Mouse (Mus musculus) MEL (cell line): ENCODE measurements around the gene Kxd1. TPM values are rescaled to one million over a fixed set of nuclear protein-coding genes. Genes with fewer than 3 reads are reported as not detected.

Experiments
- DNase-seq: peaks from one replicate; pipeline ENCODE4 v3.0.0; 2011; ENCODE audit warnings: low read depth, low spot score
- H3K27ac ChIP-seq: 2 replicates; pipeline ENCODE4 v1.5.1; 2012; ENCODE audit warnings: low read depth, mild to moderate bottlenecking, control low read depth, low read length, moderate library complexity; ENCODE audit not compliant: control insufficient read depth
- H3K27me3 ChIP-seq, 2 experiments: fragments of 150-350 bp in 1 of 2; sonication (generic) in 1 of 2; 2 replicates each; pipeline ENCODE4 v1.6.1; 2012; ENCODE audit warnings: low read length in 2 of 2, mild to moderate bottlenecking in 2 of 2, improper control_type of control experiment in 1 of 2, moderate library complexity in 1 of 2; ENCODE audit not compliant: insufficient read depth in 2 of 2, control insufficient read depth in 1 of 2
- H3K36me3 ChIP-seq, 2 experiments: 2 replicates each; pipeline ENCODE4 v1.6.1; 2012 to 2014; ENCODE audit warnings: low read length in 2 of 2, improper control_type of control experiment in 1 of 2, inconsistent platforms in 1 of 2, mild to moderate bottlenecking in 1 of 2; ENCODE audit not compliant: insufficient read depth in 2 of 2, control insufficient read depth in 1 of 2
- H3K4me1 ChIP-seq, 2 experiments: fragments of 150-350 bp in 1 of 2; sonication (generic) in 1 of 2; 2 replicates each; pipeline ENCODE4 v1.6.1; 2012; ENCODE audit warnings: low read length in 2 of 2, improper control_type of control experiment in 1 of 2, mild to moderate bottlenecking in 1 of 2; ENCODE audit not compliant: insufficient read depth in 2 of 2, control insufficient read depth in 1 of 2
- H3K4me3 ChIP-seq, 2 experiments: fragments of 150-350 bp in 1 of 2; sonication (generic) in 1 of 2; 2 replicates each; pipeline ENCODE4 v1.5.1; 2012; ENCODE audit warnings: low read depth in 2 of 2, low read length in 2 of 2, mild to moderate bottlenecking in 2 of 2, moderate library complexity in 2 of 2, control low read depth in 1 of 2, improper control_type of control experiment in 1 of 2; ENCODE audit not compliant: control insufficient read depth in 1 of 2, insufficient read depth in 1 of 2
- H3K79me2 ChIP-seq: 2 replicates; pipeline ENCODE4 v1.6.1; 2012; ENCODE audit warnings: mild to moderate bottlenecking, low read length, moderate library complexity; ENCODE audit not compliant: control insufficient read depth, poor library complexity, insufficient read depth
- H3K9ac ChIP-seq: 2 replicates; pipeline ENCODE4 v1.6.1; 2012; ENCODE audit warnings: low read depth, mild to moderate bottlenecking, control low read depth, low read length, moderate library complexity; ENCODE audit not compliant: control insufficient read depth, poor library complexity, severe bottlenecking
- H3K9me3 ChIP-seq: fragments of 150-350 bp; sonication (generic); replicated peaks from 2 replicates; pipeline ENCODE4 v1.6.1; 2012; ENCODE audit warnings: mild to moderate bottlenecking, low read length, improper control_type of control experiment, moderate library complexity; ENCODE audit not compliant: insufficient read depth
- CHD1 ChIP-seq: IDR thresholded peaks from 2 replicates; pipeline ENCODE4 v1.6.1; 2012; ENCODE audit warnings: low read depth, mild to moderate bottlenecking, inconsistent platforms, low read length, improper control_type of control experiment
- CHD2 ChIP-seq: IDR thresholded peaks from 2 replicates; pipeline ENCODE4 v1.6.1; 2011; ENCODE audit warnings: low read length, improper control_type of control experiment
- ELF1 ChIP-seq: IDR thresholded peaks from 2 replicates; pipeline ENCODE4 v1.6.1; 2014; ENCODE audit warnings: low read depth, mild to moderate bottlenecking, inconsistent platforms, low read length, improper control_type of control experiment, moderate library complexity
- EP300 ChIP-seq, 2 experiments: IDR thresholded peaks; 2 replicates each; pipeline ENCODE4 v1.6.1; 2011; ENCODE audit warnings: improper control_type of control experiment in 2 of 2, low read length in 2 of 2, low read depth in 1 of 2, mild to moderate bottlenecking in 1 of 2
- ETS1 ChIP-seq: IDR thresholded peaks from 2 replicates; pipeline ENCODE4 v1.6.1; 2012; ENCODE audit warnings: low read depth, mild to moderate bottlenecking, inconsistent platforms, low read length, improper control_type of control experiment, moderate library complexity
- GATA1 ChIP-seq: IDR thresholded peaks from 2 replicates; pipeline ENCODE4 v1.6.1; 2011; ENCODE audit warnings: low read depth, low read length, improper control_type of control experiment
- HCFC1 ChIP-seq: IDR thresholded peaks from 2 replicates; pipeline ENCODE4 v1.6.1; 2012; ENCODE audit warnings: low read depth, mild to moderate bottlenecking, inconsistent platforms, low read length, improper control_type of control experiment, moderate library complexity
- KAT2A ChIP-seq: conservative IDR thresholded peaks from 2 replicates; pipeline ENCODE4 v1.6.1; 2012; ENCODE audit warnings: low read depth, low read length, improper control_type of control experiment, inconsistent platforms
- MXI1 ChIP-seq: IDR thresholded peaks from 2 replicates; pipeline ENCODE4 v1.6.1; 2011; ENCODE audit warnings: mild to moderate bottlenecking, low read depth, low read length, improper control_type of control experiment
- MYB ChIP-seq: IDR thresholded peaks from 2 replicates; pipeline ENCODE4 v1.6.1; 2011; ENCODE audit warnings: mild to moderate bottlenecking, low read depth, low read length, improper control_type of control experiment
- MYC ChIP-seq: IDR thresholded peaks from 2 replicates; pipeline ENCODE4 v1.6.1; 2011; ENCODE audit warnings: low read depth, mild to moderate bottlenecking, low read length, improper control_type of control experiment, moderate library complexity
- NELFE ChIP-seq: IDR thresholded peaks from 2 replicates; pipeline ENCODE4 v1.6.1; 2011; ENCODE audit warnings: low read depth, low read length, improper control_type of control experiment
- RAD21 ChIP-seq: IDR thresholded peaks from 2 replicates; pipeline ENCODE4 v1.6.1; 2011; ENCODE audit warnings: mild to moderate bottlenecking, low read depth, low read length, improper control_type of control experiment
- SIN3A ChIP-seq: IDR thresholded peaks from 2 replicates; pipeline ENCODE4 v1.6.1; 2012; ENCODE audit warnings: low read length, improper control_type of control experiment, inconsistent platforms
- SMC3 ChIP-seq: IDR thresholded peaks from 2 replicates; pipeline ENCODE4 v1.6.1; 2011; ENCODE audit warnings: low read depth, low read length, improper control_type of control experiment
- TAL1 ChIP-seq: IDR thresholded peaks from 2 replicates; pipeline ENCODE4 v1.6.1; 2012; ENCODE audit warnings: mild to moderate bottlenecking, inconsistent platforms, low read length, moderate library complexity, mixed read lengths
- TBP ChIP-seq: IDR thresholded peaks from 2 replicates; pipeline ENCODE4 v1.8.0; 2011; ENCODE audit warnings: low read depth, low read length, improper control_type of control experiment
- TCF12 ChIP-seq: IDR thresholded peaks from 2 replicates; pipeline ENCODE4 v1.6.1; 2014; ENCODE audit warnings: low read depth, mild to moderate bottlenecking, inconsistent platforms, low read length, improper control_type of control experiment, moderate library complexity
- USF1 ChIP-seq: IDR thresholded peaks from 2 replicates; pipeline ENCODE4 v1.6.1; 2014; ENCODE audit warnings: low read depth, mild to moderate bottlenecking, inconsistent platforms, low read length, improper control_type of control experiment, moderate library complexity
- USF2 ChIP-seq, 2 experiments: IDR thresholded peaks; 2 replicates each; pipeline ENCODE4 v1.6.1; 2011 to 2012; ENCODE audit warnings: improper control_type of control experiment in 2 of 2, low read length in 2 of 2, borderline replicate concordance in 1 of 2, inconsistent platforms in 1 of 2, low read depth in 1 of 2, mild to moderate bottlenecking in 1 of 2; ENCODE audit not compliant: insufficient read depth in 1 of 2
- ZKSCAN1 ChIP-seq: IDR thresholded peaks from 2 replicates; pipeline ENCODE4 v1.6.1; 2012; ENCODE audit warnings: low read depth, mild to moderate bottlenecking, inconsistent platforms, low read length, improper control_type of control experiment, moderate library complexity
- ZMIZ1 ChIP-seq: IDR thresholded peaks from 2 replicates; pipeline ENCODE4 v1.6.1; 2012; ENCODE audit warnings: low read depth, mild to moderate bottlenecking, inconsistent platforms, low read length, improper control_type of control experiment, moderate library complexity
- polyA plus RNA-seq, 2 experiments: library from polyadenylated mRNA; stranded (reverse) in 1 of 2; unstranded in 1 of 2; fragments of >175 nt in 1 of 2; fragments of >200 nt in 1 of 2; gene quantifications; 2 replicates each; pipeline versions ENCODE4 v1.2.1 to v1.2.4; 2012; ENCODE audit warnings: low replicate concordance in 2 of 2, low read depth in 1 of 2; ENCODE audit not compliant: insufficient read length in 2 of 2, insufficient read depth in 1 of 2, missing spikeins in 1 of 2
- total RNA-seq: library from RNA; depleted of rRNA; stranded (reverse); fragments of 300-350 nt; gene quantifications from 2 replicates; pipeline ENCODE4 v1.2.3, GENCODE M21; 2012

Kxd1 gene
- total and polyA plus RNA-seq, 3 experiments, result 54.4 to 77.4 TPM; not detected in 1

GRCm38 (mm10) chr8:70528182-70528797, 534 bp upstream of the Kxd1 start:
- H3K4me1 ChIP-seq, result peaks cover 0 to 28% of the 10 kb centered on the region in 2 experiments; a peak in 3 of 4 replicates
- H3K27me3 ChIP-seq, result no peaks in the 10 kb centered on the region
- H3K4me3 ChIP-seq, result peak overlapping the region; percentile 70 to 98
- DNase-seq, result peak; percentile 67
- H3K9ac ChIP-seq, result peak overlapping the region; percentile 96
- TF ChIP-seq TBP (peak; percentile 78), CHD1 (0 out of 2 replicates have a peak, but pooled peaks have one; percentile 42), CHD2 (no peak), MXI1 (peak; percentile 67; the same call in 1 of the 2 replicates), MYC (0 out of 2 replicates have a peak, but pooled peaks have one; percentile 18)
- H3K36me3 ChIP-seq, result peaks cover 0 to 30% of the 10 kb centered on the region in 2 experiments; a peak in 2 of 4 replicates
- H3K79me2 ChIP-seq, result peaks cover 29% of the 10 kb centered on the region
- H3K9me3 ChIP-seq, result no peaks in the 10 kb centered on the region
- H3K27ac ChIP-seq, result peak overlapping the region; percentile 81

- H3K4me3 ChIP-seq, result peak overlapping the region; percentile 70 to 93
- H3K79me2 ChIP-seq, result peaks cover 36% of the 10 kb centered on the region
- H3K9ac ChIP-seq, result peak overlapping the region; percentile 81
- peaks cover 0 to 31% of the 10 kb centered on the region in 2 experiments; a peak in 3 of 4 replicates for H3K4me1 ChIP-seq
- H3K27me3 ChIP-seq, result no peaks in the 10 kb centered on the region
- TF ChIP-seq GATA1 (no peak), MYC (peak; percentile 55; the same call in 1 of the 2 replicates), MXI1 (0 out of 2 replicates have a peak, but pooled peaks have one; percentile 58)
- TF ChIP-seq, all 39 proteins: peak for 2
- Histone ChIP-seq H3K9me3 (no peaks in the 10 kb centered on the region), H3K36me3 (peaks cover 0 to 30% of the 10 kb centered on the region in 2 experiments; a peak in 2 of 4 replicates), H3K27ac (peak overlapping the region; percentile 64)
- no peak for DNase-seq
Observed at GRCm38 (mm10) chr8:70527111-70527511, 645 bp downstream of the Kxd1 start.

GRCm38 (mm10) chr8:70522592-70523403, 5.0 kb downstream of the Kxd1 start:
- Histone ChIP-seq H3K27me3 (no peaks in the 10 kb centered on the region), H3K27ac (peak overlapping the region; percentile 94), H3K4me1 (peaks cover 0 to 16% of the 10 kb centered on the region in 2 experiments; a peak in 3 of 4 replicates), H3K9me3 (no peaks in the 10 kb centered on the region), H3K4me3 (peak overlapping the region; percentile 68 to 84), H3K79me2 (peaks cover 18% of the 10 kb centered on the region), H3K36me3 (peaks cover 0 to 15% of the 10 kb centered on the region in 2 experiments; a peak in 2 of 4 replicates), H3K9ac (peak overlapping the region; percentile 97)
- DNase-seq, result peak; percentile 99
- peak; percentile 93 for TF ChIP-seq MXI1
- TF ChIP-seq EP300 (IDR thresholded peaks at IDR 0.05; ENCODE audit: low read depth in 1 of 2, low read length in 2 of 2), result peak in 1 of 2 experiments; percentile 54; a peak in 1 of 4 replicates
- TF ChIP-seq NELFE, result peak; percentile 91
- TF ChIP-seq RAD21, result no peak
- TF ChIP-seq ETS1, result peak; percentile 61
- TF ChIP-seq TCF12, result peak; percentile 78
- TF ChIP-seq TAL1, result no peak
- no peak for TF ChIP-seq USF2 (IDR thresholded peaks at IDR 0.05; ENCODE audit: borderline replicate concordance in 1 of 2, insufficient read depth in 1 of 2, low read depth in 1 of 2, low read length in 2 of 2)
- TF ChIP-seq KAT2A, result peak; percentile 72; the same call in 1 of the 2 replicates
- peak; percentile 66 for TF ChIP-seq ZMIZ1
- TF ChIP-seq ZKSCAN1, result no peak
- no peak for TF ChIP-seq MYB
- peak; percentile 98 for TF ChIP-seq ELF1
- peak; percentile 76; the same call in 1 of the 2 replicates for TF ChIP-seq TBP
- peak; percentile 95 for TF ChIP-seq HCFC1
- no peak for TF ChIP-seq SMC3
- TF ChIP-seq SIN3A, result peak; percentile 99
- TF ChIP-seq USF1, result peak; percentile 38; the same call in 1 of the 2 replicates
